Mouse (Mus musculus) kidney, postnatal 4 days (tissue): Measurements from ENCODE around the gene Bcr.
A peak's percentile ranks its signal among the peaks of the same experiment; 100 is the strongest.

Source experiments
- DNase-seq, 2 experiments: peaks; one replicate each; pipeline ENCODE4 v3.0.0; 2021; ENCODE audit warnings: mixed read lengths in 2 of 2

Bcr gene

DNA sequence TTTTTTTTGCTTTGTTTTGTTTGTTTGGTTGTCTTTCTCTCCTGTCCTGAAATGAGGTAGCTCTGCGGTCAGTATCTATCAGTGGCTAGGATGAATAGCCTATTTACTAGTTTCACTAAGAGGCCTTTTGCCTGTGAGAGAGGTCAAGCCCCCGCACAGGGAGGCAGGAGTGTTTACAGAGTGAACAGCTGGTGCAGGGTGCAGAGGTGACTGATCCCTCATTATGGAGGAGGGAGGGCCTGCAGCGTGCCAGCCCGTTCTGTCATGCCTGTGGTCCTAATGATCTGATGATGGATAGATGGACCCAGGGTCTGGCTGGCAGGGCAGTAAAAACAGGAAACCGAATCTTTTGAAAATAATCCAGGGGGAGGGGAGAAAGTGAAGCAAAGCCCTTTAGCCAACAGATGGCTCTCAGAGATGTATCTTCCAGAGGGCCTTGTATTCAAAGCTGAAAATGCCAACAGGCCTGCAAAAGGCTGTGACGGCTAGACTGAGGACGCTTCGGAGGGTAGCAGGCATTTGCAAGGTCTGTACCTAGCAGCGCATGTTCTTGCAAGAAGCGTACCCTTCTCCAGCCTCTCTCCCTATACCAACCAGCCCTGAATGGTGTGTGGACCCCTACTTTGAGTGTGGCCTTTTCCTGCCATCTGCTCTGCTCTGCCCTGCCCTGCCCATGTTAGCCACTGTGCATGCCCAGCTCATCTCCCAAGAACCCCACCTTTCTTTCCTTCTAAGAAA is 38.2 kb downstream of the Bcr start:
- peak; percentile 34 to 54 for DNase-seq

- peak in 1 of 2 experiments; percentile 28 for DNase-seq
Observed at GRCm38 (mm10) chr10:75100298-75100697, 39.9 kb downstream of the Bcr start.

- no peak for DNase-seq
Observed at GRCm38 (mm10) chr10:75103502-75103901, 43.1 kb downstream of the Bcr start.

GRCm38 (mm10) chr10:75104191-75105098 is 44.1 kb downstream of the Bcr start:
- DNase-seq: peak in 1 of 2 experiments; percentile 43

DNA sequence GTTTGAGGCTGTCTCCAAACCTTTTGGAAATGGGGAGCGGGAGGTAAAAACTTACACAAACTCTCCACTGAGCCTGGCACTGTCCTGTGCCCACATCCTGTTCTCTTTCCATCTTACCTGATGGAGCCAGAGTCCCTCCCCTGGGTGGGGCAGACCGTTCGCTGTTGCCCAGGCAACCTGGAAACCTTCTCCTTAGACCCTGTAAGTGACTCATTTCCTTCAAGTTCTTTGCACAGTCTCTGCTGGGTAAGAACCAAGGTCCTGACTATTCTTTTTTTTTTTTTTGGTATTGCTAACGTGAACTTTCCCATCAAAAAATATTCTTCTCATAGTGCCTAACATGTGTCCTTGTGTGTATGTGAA is 44.7 kb downstream of the Bcr start:
- peak in 1 of 2 experiments; percentile 27 for DNase-seq

GRCm38 (mm10) chr10:75105687-75106086 is 45.3 kb downstream of the Bcr start:
- no peak for DNase-seq

GRCm38 (mm10) chr10:75106940-75107381 is 46.6 kb downstream of the Bcr start:
- DNase-seq: no peak

DNA sequence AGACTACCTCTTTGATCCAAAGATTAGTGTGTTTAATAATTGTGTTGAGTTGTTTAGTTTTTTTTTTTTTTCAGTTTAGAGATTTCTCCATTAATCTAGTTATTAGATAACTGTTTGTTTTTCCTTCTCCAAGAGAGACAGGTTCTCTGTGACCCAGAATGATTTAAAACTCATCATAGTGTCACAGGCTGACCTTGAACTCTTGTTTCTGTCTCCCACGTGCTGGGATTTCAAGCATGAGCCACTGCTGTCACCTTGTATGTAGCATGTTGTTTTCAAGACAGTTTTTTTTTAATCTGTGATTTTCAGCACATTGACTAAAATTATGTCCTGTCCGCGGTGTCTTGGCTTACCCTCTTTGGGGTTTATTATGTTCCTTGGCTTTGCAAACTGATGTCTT is 47.7 kb downstream of the Bcr start:
- no peak for DNase-seq

GRCm38 (mm10) chr10:75111446-75112201 is 51.2 kb downstream of the Bcr start:
- no peak for DNase-seq

- no peak for DNase-seq
Observed at GRCm38 (mm10) chr10:75112405-75112804, 52.0 kb downstream of the Bcr start.

DNA sequence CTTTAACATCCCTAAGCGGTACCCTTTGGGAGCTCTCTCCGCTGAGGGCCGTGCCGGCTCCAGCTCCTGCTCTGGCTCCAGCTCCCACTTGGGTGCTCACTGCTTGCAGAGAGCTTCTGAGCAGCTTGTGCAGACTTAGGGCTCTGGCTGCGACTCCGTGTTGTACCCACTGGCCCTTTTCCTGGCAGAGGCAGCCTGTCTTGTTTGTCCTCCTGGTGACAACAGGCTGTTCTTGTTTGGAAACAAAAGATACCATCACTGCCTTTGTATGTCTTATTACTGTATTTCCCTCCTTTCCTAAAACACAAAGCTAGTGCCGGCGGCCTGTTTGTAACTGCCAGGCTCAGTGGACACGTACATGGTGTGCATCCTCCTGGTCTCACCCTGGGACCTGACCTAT is 53.2 kb downstream of the Bcr start:
- no peak for DNase-seq

- DNase-seq: no peak
Observed at GRCm38 (mm10) chr10:75115240-75115639, 54.8 kb downstream of the Bcr start.

DNA sequence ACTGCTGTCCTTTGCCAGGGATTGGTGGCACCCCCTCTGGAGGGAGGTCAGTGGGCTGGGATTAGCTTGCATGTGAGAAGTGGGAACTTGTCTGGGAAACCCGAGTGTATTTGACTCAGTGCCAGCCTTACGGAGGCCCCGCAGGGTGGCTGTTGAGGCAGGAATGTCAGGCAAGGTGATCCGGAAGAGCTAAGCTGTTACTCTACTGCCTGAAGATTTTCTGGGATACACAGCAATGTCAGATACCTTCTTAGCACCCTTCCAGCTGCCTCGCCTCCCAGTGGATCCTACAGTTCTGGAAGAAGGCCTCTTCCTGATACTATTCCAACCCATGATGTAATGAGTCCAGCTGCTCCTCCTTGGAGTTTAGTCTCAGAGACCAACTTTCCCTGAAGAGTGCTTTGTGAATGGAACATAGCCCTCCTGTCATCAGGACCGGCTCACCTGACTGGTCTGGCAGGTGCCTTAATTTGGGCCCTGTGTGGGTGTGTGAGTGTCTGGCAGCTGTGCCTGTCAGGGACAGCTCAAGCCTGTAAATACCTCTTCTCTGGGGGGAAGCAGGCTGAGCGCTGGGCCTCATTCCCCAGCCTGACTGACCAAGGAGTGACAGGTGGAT is 56.6 kb downstream of the Bcr start:
- DNase-seq: no peak

DNA sequence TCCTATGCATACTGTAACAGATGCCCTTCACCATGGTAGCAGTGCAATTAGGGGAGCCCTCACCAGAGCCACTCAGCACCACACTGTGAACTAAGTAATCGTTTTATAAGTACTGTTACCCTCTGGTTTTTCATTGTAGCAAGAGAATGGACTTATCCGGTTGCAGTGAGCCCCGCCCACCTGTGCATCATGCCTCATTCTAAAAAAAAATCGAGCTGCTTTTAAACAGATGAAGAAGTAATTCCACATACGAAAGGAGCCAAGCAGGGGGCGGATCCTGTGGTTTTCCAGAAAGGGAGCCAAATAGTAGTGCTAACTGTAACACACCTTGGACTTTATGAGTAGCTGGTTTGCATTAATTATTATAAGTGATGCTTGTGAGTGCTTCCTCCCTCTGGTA is 58.1 kb downstream of the Bcr start:
- DNase-seq: no peak

DNA sequence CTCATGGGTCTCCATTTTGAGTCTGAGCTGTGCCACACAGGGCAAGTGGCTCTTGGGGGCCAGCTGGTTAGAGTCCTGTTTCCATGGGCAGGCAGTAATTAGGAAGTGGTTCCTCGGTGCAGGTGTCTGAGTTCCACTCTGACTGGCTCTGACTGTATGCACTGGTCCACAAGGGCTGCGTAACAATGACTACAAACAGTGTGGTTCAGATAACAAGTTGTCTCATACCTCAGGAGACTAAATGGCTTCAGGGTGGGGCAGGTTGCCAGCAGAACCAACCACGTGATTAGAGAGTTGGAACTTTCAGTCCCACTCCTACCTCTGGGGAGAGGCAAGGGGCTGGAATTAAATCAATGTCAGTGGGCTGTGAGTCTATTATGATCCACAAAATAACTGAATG is 59.0 kb downstream of the Bcr start:
- peak in 1 of 2 experiments; percentile 26 for DNase-seq

DNA sequence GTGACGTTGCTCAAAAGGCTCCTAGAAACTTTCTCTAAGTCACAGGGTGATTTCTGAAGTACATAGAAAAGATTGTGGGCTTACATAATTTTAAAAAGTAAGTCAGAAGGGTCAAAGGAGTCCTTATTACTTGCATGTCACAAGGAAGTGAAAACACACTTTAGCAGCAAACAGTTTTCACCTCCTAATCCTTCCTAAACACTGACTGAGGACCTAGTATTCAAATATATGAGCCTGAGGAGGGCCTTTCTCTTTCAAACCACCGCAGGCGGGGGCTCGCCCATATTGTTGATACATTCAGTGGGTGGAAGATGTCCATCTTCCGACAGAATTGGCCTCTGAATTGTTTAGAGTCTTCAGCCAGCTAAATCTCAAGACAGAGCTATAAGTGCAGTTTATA is 59.8 kb downstream of the Bcr start:
- DNase-seq: no peak

DNA sequence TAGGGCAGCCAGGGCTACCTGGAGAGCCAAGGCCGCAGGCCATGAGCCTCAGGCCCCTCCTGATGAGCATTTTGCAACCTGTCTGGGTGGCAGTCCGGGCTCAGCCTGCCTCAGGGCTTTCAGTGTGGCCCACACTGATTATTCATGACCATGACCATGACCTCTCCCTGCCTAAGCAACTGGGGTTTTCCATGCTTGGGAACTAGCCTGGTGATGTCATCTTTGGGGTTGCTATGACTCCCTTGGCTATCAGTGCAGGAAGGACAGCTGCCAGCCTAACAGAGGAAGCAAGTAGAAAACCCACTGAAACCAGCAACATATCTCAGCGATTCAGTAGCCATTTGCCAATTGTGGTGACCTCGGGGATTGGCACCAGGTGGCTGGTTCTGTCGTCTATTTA is 60.6 kb downstream of the Bcr start:
- peak in 1 of 2 experiments; percentile 51 for DNase-seq

- no peak for DNase-seq
Observed at GRCm38 (mm10) chr10:75125577-75125976, 65.2 kb downstream of the Bcr start.

- peak; percentile 35 to 61 for DNase-seq
Observed at GRCm38 (mm10) chr10:75129283-75129710, 68.9 kb downstream of the Bcr start.

DNA sequence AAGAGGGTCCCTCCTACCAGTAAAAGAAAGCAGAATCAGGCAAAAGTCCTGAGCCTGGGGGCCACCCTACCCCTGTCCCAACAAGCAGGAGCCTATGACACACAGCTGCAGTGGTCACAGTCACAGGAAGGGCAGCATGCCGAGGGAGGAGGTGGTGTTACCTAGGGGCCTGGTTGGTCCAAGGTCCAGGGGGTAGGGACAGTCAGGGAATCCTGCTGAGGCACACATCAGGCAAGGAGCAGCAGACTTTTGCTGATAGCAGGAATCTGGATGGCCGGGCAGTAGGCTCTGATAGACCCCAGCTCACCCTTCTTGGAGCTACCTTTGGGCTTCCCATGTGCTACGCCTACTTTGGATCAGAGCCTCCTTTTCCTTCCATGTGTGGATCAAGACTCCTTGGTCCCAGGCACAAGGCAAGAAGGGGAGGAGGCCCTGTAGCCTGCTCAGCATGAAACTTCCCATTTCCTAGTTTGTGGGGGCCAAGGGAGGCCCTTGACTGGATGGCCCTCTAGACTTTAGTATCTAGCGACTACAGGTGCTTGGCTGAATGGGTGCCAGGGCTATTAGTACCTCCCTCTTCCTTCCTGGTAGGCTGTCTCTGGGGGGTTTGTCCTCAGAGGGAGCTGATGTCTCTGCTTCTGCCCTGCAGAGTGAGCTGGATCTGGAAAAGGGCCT is 70.1 kb downstream of the Bcr start:
- DNase-seq: no peak

DNA sequence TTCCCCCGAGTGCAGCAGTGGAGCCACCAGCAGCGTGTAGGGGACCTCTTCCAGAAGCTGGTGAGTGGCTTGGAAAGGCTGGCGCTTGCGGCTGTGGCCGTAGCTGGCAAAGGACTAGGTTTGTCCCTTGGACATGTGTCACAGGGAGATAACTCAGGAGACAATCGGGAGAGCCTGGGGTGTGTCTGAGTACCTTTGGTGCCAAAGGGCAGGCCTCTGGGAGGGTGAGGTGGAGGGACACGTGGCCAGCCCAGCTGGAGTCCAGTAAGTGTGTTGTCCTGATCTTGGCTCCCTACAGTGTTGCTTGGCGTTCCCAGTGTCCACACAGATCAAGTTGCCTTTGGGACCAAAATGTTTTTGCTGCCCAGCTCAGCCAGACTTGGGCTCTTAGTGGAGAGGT is 71.2 kb downstream of the Bcr start:
- DNase-seq: no peak

DNA sequence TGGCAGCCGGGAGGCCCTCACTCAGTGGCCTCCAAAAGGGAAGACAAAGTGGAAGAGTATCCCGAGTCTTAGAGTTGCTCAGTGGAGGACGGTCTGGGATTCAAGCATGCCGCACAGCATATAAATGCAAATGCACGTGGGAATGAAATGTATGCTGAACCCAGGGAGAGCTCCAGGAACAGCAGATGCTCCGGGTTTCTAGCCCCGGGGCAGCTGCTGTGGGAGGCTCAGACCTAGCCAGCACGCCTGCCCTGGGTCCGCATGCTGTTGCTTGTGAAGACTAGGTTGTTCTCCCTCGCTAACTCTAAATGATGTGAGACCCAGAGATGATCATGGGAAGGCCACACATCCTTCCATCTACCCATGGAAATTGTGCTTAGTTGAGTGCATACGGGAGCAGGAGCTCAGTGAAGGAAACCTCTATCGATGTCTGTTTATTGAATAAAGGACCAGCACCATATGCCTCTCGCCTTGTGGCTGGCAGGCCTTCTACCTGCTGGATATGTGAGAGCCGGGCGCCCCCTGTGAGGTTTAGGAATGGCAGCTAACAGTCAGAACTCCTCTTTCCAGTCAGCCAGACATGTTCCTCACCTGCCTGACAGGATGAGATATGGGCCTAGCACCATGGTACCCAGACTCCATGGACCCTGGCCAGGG is 74.6 kb downstream of the Bcr start:
- no peak for DNase-seq
